Mouse (Mus musculus): ENCODE data around the gene Amy1. TPM values are rescaled to one million over a fixed set of nuclear protein-coding genes. Genes with fewer than 3 reads are reported as not detected.
"Not testable (repeated sequence)": the region's sequence is repeated elsewhere in the genome, so short reads cannot be mapped to it uniquely, and the experiment has no call there.

Gene Amy1
- polyA plus RNA-seq, 1 experiment from 2014 or later: 20.2 TPM

DNA sequence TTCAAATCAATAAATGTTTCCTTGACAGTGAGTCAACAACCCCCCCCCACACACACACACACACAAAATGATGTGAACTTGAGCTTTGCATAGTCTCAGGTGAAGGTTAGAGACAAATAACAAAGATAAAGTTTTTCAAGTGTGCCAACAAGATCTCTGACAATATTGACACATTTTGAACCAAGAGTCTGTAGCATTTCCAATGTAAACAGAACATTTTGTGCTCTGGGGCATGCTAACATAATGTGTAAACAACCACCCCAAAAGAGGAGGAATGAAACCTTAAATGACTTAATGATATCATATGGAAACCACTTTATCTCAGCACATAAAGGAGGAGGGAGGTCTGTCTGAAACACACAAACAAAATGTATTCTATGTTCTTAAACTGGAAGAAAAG is 66.8 kb downstream of the Amy1 start:
- Histone ChIP-seq H3K4me1 (no peaks in the 10 kb centered on the region), H3K9ac (replicated peaks) (no peak overlapping the region), H3K27me3 (replicated peaks) (no peaks in the 10 kb centered on the region), H3K9me3 (replicated peaks) (no peaks in the 10 kb centered on the region), H3K4me3 (replicated peaks) (no peak overlapping the region), H3K27ac (replicated peaks) (no peak overlapping the region), H3K36me3 (no peaks in the 10 kb centered on the region), H3K4me2 (no peak overlapping the region)
- ATAC-seq (ENCODE audit: low FRiP score): no peak

DNA sequence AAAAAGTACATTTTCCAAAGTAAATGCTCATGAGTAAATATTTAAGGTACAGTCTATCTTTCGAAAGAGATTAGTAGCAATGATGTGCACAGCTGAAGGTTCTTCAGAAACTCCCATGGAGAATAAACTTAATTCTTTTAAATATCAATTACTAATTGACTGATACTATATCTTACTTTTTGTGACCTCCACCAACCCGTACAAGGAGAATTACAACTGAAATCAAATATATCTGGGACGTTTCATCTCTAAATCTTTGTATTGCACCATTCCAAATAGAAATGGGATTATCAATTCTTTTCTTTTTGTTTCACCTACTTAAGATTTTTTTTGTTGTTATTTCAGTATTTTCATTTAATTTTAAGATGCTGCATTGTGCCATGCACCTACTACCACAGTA is 74.2 kb downstream of the Amy1 start, which contains the start of gene Amy2a1:
Gene Amy2a1 (minus strand): TSS at position 101 of the 400 bp plus-strand sequence.
- 94% methylated on average over 3 of the region's 3 CpGs for WGBS
- not testable (repeated sequence) for H3K4me1 ChIP-seq; H3K9me3 ChIP-seq (replicated peaks); ATAC-seq (ENCODE audit: low FRiP score); H3K27ac ChIP-seq (replicated peaks); H3K27me3 ChIP-seq (replicated peaks); H3K36me3 ChIP-seq; H3K4me3 ChIP-seq (replicated peaks); H3K9ac ChIP-seq (replicated peaks); H3K4me2 ChIP-seq

Other genes with a start within 250 kb of the Amy1 start
- 28.0 TPM in 1 of 2 replicates, not detected in the other for gene Amy2a1, start 74.3 kb downstream of the Amy1 start, polyA plus RNA-seq (2015; fragmentation: Nextera tagmentation; extraction: Ambion mirVana)
- 50.3 and 53.6 TPM in 2 replicates for gene Rnpc3, start 23.4 kb upstream of the Amy1 start, polyA plus RNA-seq (2015; fragmentation: Nextera tagmentation; extraction: Ambion mirVana)